In genomic region chr11:4270744-4271459, GRCm38 (mm10) we compare ENCODE assay signal across 8 mouse cellular contexts. TPM values are rescaled to one million over a fixed set of nuclear protein-coding genes. Genes with fewer than 3 reads are reported as not detected.
DNase-seq lines count a peak whose midpoint lies in the region; ATAC-seq lines count a peak whose summit lies in the region.

No protein-coding gene starts in this region.

- DNase-seq in kidney, postnatal 10 days, result peak; percentile 45
- DNase-seq in kidney, adult 8-10 months, result no peak
- DNase-seq in adipocyte (ENCODE audit: low spot score), result peak; percentile 23
- DNase-seq in gastrocnemius, postnatal 36 days, result peak; percentile 65 to 80
- no peak for DNase-seq in layer of hippocampus, postnatal 14 days (ENCODE audit: low spot score in 2 of 2)
- no peak for DNase-seq in right cerebral cortex, postnatal 25 days
- no peak for DNase-seq in spleen, postnatal 10 days (ENCODE audit: low spot score in 2 of 2)

- peak; percentile 62 for ATAC-seq in megakaryocyte progenitor cell, adult 5-6 weeks (replicated peaks; ENCODE audit: poor library complexity)

- intact Hi-C loops in gastrocnemius, postnatal 36 days (cut with DNase I), result no loop called here

RNA-seq across cellular contexts. Expression of gene Lif, which starts 13.5 kb away (rescaled TPM):
- total RNA-seq in gastrocnemius, postnatal 36 days (2021), result under 1 TPM; 0.13 to 0.52 TPM
- 0.12 and 1.4 TPM in 2 replicates for total RNA-seq in megakaryocyte progenitor cell, adult 5-6 weeks (2015)
- total RNA-seq in megakaryocyte progenitor cell, adult 5-6 weeks (2017), result 0.20 and 0.37 TPM in 2 replicates
- under 1 TPM; 0.69 to 0.78 TPM for total RNA-seq in layer of hippocampus, postnatal 14 days (2021)

RNA-seq across cellular contexts. Expression of gene Osm, which starts 34.7 kb away (rescaled TPM):
- total RNA-seq in gastrocnemius, postnatal 36 days (2021), result not detected
- 11.4 and 20.2 TPM in 2 replicates for total RNA-seq in megakaryocyte progenitor cell, adult 5-6 weeks (2015)
- 8.4 and 26.8 TPM in 2 replicates for total RNA-seq in megakaryocyte progenitor cell, adult 5-6 weeks (2017)
- not detected for total RNA-seq in layer of hippocampus, postnatal 14 days (2021)

RNA-seq across cellular contexts. Expression of gene Castor1, which starts 52.9 kb away (rescaled TPM):
- 1 to 10 TPM; 2.2 to 3.0 TPM for total RNA-seq in gastrocnemius, postnatal 36 days (2021)
- total RNA-seq in megakaryocyte progenitor cell, adult 5-6 weeks (2015), result 0.59 and 0.61 TPM in 2 replicates
- 0.42 and 0.47 TPM in 2 replicates for total RNA-seq in megakaryocyte progenitor cell, adult 5-6 weeks (2017)
- total RNA-seq in layer of hippocampus, postnatal 14 days (2021), result 1 to 10 TPM; 6.3 to 9.1 TPM

Comparison
In these comparisons a context has a peak if more than half of its experiments do, and no peak if none do; other contexts are left out.
1. DNase-seq: peak in kidney, postnatal 10 days (single experiment), adipocyte (single experiment) and gastrocnemius, postnatal 36 days (2 of 2); none in kidney, adult 8-10 months (0 of 2), layer of hippocampus, postnatal 14 days (0 of 2), right cerebral cortex, postnatal 25 days (single experiment) and spleen, postnatal 10 days (0 of 2).
2. RNA of gene Osm, which starts 34.7 kb away (total RNA-seq): 8.4 to 26.8 TPM in megakaryocyte progenitor cell, adult 5-6 weeks; not detected in layer of hippocampus, postnatal 14 days and not detected in gastrocnemius, postnatal 36 days; every median in the first group is over 4 times any median in the second.